Mouse (Mus musculus) hindbrain, embryonic 11.5 days (tissue): ENCODE results near the gene St5. TPM values are rescaled to one million over a fixed set of nuclear protein-coding genes. Genes with fewer than 3 reads are reported as not detected.

Source experiments
- ATAC-seq: fragments of 200-750 bp; cut with Nextera tagmentation; 2 replicates; pipeline ENCODE4 v1.8.0; 2017; ENCODE audit warnings: mild to moderate bottlenecking, moderate TSS enrichment, moderate library complexity; ENCODE audit not compliant: low FRiP score
- DNase-seq: peaks from one replicate; pipeline ENCODE4 v3.0.0-alpha.2; 2015; ENCODE audit warnings: low spot score
- H3K27ac ChIP-seq: fragments of 300-500 bp; sonication (generic); 2 replicates; pipeline ENCODE4 v1.5.1; 2014; ENCODE audit warnings: mild to moderate bottlenecking, low read depth, low read length
- H3K27me3 ChIP-seq: fragments of 300-500 bp; sonication (generic); 2 replicates; pipeline ENCODE4 v1.6.1; 2014; ENCODE audit warnings: mild to moderate bottlenecking, low read length, moderate library complexity, mixed read lengths; ENCODE audit not compliant: control insufficient read depth, insufficient read depth
- H3K36me3 ChIP-seq: fragments of 300-500 bp; sonication (generic); 2 replicates; pipeline ENCODE4 v1.6.1; 2014; ENCODE audit warnings: mild to moderate bottlenecking, low read length, moderate library complexity, mixed read lengths; ENCODE audit not compliant: control insufficient read depth, insufficient read depth
- H3K4me1 ChIP-seq: fragments of 300-500 bp; sonication (generic); replicated peaks from 2 replicates; pipeline ENCODE4 v1.6.1; 2014; ENCODE audit warnings: low read length, mixed read lengths; ENCODE audit not compliant: control insufficient read depth, insufficient read depth
- H3K4me2 ChIP-seq: fragments of 300-500 bp; sonication (generic); replicated peaks from 2 replicates; pipeline ENCODE4 v1.6.1; 2014; ENCODE audit warnings: mild to moderate bottlenecking, low read depth, low read length
- H3K4me3 ChIP-seq: fragments of 300-500 bp; sonication (generic); 2 replicates; pipeline ENCODE4 v1.5.1; 2014; ENCODE audit warnings: low read depth, low read length
- H3K9ac ChIP-seq: fragments of 300-500 bp; sonication (generic); 2 replicates; pipeline ENCODE4 v1.6.1; 2014; ENCODE audit warnings: low read depth, low read length
- H3K9me3 ChIP-seq: fragments of 300-500 bp; sonication (generic); 2 replicates; pipeline ENCODE4 v1.6.1; 2016; ENCODE audit warnings: low read length; ENCODE audit not compliant: control insufficient read depth
- WGBS: fragments of 180-500 bp; shearing (Covaris S2); extraction: QIAGEN DNeasy Blood & Tissue Kit; methylation state at CpG from one replicate; pipeline ENCODE4 v1.1.7; 2014; 5-methylcytosine and 5-hydroxymethylcytosine counted together
- polyA plus RNA-seq: library from polyadenylated mRNA; unstranded; fragments of >200 nt; fragmentation: Nextera tagmentation; extraction: Ambion mirVana; gene quantifications from 2 replicates; pipeline ENCODE4 v1.2.1, GENCODE M21; 2014

Gene St5
- polyA plus RNA-seq, 1 experiment from 2014 or later: 32.5 TPM

- Histone ChIP-seq H3K4me2 (no peak overlapping the region), H3K4me3 (no peak overlapping the region), H3K4me1 (no peaks in the 10 kb centered on the region), H3K9me3 (no peaks in the 10 kb centered on the region), H3K27ac (no peak overlapping the region), H3K9ac (no peak overlapping the region), H3K36me3 (no peaks in the 10 kb centered on the region), H3K27me3 (no peaks in the 10 kb centered on the region)
- no peak for DNase-seq
- ATAC-seq: no peak
- 97% methylated on average over 2 of the region's 2 CpGs for whole genome bisulfite sequencing
Observed at GRCm38 (mm10) chr7:109659278-109659677, 44.1 kb downstream of the St5 start.

- Histone ChIP-seq H3K36me3 (no peaks in the 10 kb centered on the region), H3K9me3 (no peaks in the 10 kb centered on the region), H3K4me3 (no peak overlapping the region), H3K4me1 (no peaks in the 10 kb centered on the region), H3K4me2 (no peak overlapping the region), H3K27ac (no peak overlapping the region), H3K9ac (no peak overlapping the region), H3K27me3 (no peaks in the 10 kb centered on the region)
- DNase-seq (no peak), ATAC-seq (no peak)
- 48% methylated on average over 6 of the region's 6 CpGs for WGBS
Observed at GRCm38 (mm10) chr7:109657884-109658283, 45.5 kb downstream of the St5 start.

GRCm38 (mm10) chr7:109654871-109655270, 48.5 kb downstream of the St5 start:
- no peak for ATAC-seq
- Histone ChIP-seq H3K4me2 (no peak overlapping the region), H3K9ac (no peak overlapping the region), H3K9me3 (no peaks in the 10 kb centered on the region), H3K27ac (no peak overlapping the region), H3K36me3 (no peaks in the 10 kb centered on the region), H3K27me3 (no peaks in the 10 kb centered on the region), H3K4me3 (no peak overlapping the region), H3K4me1 (no peaks in the 10 kb centered on the region)
- 87% methylated on average over 5 of the region's 5 CpGs for WGBS
- no peak for DNase-seq

- DNase-seq (no peak), ATAC-seq (no peak)
- WGBS: 85% methylated on average over 10 of the region's 10 CpGs
- no peak overlapping the region for H3K4me2 ChIP-seq
- no peak overlapping the region for H3K4me3 ChIP-seq
- no peak overlapping the region for H3K27ac ChIP-seq
- no peaks in the 10 kb centered on the region for H3K4me1 ChIP-seq
- H3K27me3 ChIP-seq: no peaks in the 10 kb centered on the region
- H3K9me3 ChIP-seq: no peaks in the 10 kb centered on the region
- no peak overlapping the region for H3K9ac ChIP-seq
- no peaks in the 10 kb centered on the region for H3K36me3 ChIP-seq
Observed at GRCm38 (mm10) chr7:109648812-109649594, 54.4 kb downstream of the St5 start.

GRCm38 (mm10) chr7:109646574-109646973, 56.8 kb downstream of the St5 start:
- no peak overlapping the region for H3K27ac ChIP-seq
- WGBS: 61% methylated on average over 3 of the region's 3 CpGs

GRCm38 (mm10) chr7:109643305-109643994, 60.0 kb downstream of the St5 start:
- H3K4me3 ChIP-seq: no peak overlapping the region
- H3K27me3 ChIP-seq: no peaks in the 10 kb centered on the region
- no peaks in the 10 kb centered on the region for H3K9me3 ChIP-seq
- H3K9ac ChIP-seq: no peak overlapping the region
- no peaks in the 10 kb centered on the region for H3K4me1 ChIP-seq
- no peak overlapping the region for H3K4me2 ChIP-seq
- DNase-seq: no peak
- 95% methylated on average over 16 of the region's 18 CpGs for WGBS
- ATAC-seq: no peak
- no peak overlapping the region for H3K27ac ChIP-seq
- no peaks in the 10 kb centered on the region for H3K36me3 ChIP-seq

More at GRCm38 (mm10) chr7:109646574-109646973, 56.8 kb downstream of the St5 start:
- Histone ChIP-seq H3K9me3 (no peaks in the 10 kb centered on the region), H3K4me3 (no peak overlapping the region), H3K4me2 (no peak overlapping the region), H3K4me1 (no peaks in the 10 kb centered on the region), H3K9ac (no peak overlapping the region), H3K27me3 (no peaks in the 10 kb centered on the region), H3K36me3 (no peaks in the 10 kb centered on the region)
- ATAC-seq: no peak
- no peak for DNase-seq

GRCm38 (mm10) chr7:109641963-109642362, 61.4 kb downstream of the St5 start:
- no peaks in the 10 kb centered on the region for H3K27me3 ChIP-seq
- H3K9me3 ChIP-seq: no peaks in the 10 kb centered on the region
- WGBS: 38% methylated on average over 1 of the region's 1 CpGs
- DNase-seq (no peak), ATAC-seq (no peak)
- no peak overlapping the region for H3K9ac ChIP-seq
- H3K27ac ChIP-seq: no peak overlapping the region
- H3K4me1 ChIP-seq: no peaks in the 10 kb centered on the region
- H3K36me3 ChIP-seq: no peaks in the 10 kb centered on the region
- H3K4me2 ChIP-seq: no peak overlapping the region
- H3K4me3 ChIP-seq: no peak overlapping the region

- no peaks in the 10 kb centered on the region for H3K9me3 ChIP-seq
- no peak overlapping the region for H3K4me2 ChIP-seq
- no peak for ATAC-seq
- no peak overlapping the region for H3K9ac ChIP-seq
- H3K4me3 ChIP-seq: no peak overlapping the region
- DNase-seq: no peak
- 72% methylated on average over 8 of the region's 8 CpGs for WGBS
- no peaks in the 10 kb centered on the region for H3K4me1 ChIP-seq
- H3K27ac ChIP-seq: no peak overlapping the region
- H3K27me3 ChIP-seq: no peaks in the 10 kb centered on the region
- no peaks in the 10 kb centered on the region for H3K36me3 ChIP-seq
Observed at GRCm38 (mm10) chr7:109641102-109641501, 62.3 kb downstream of the St5 start.

- Histone ChIP-seq H3K36me3 (no peaks in the 10 kb centered on the region), H3K9me3 (no peaks in the 10 kb centered on the region), H3K9ac (no peak overlapping the region), H3K27ac (no peak overlapping the region), H3K4me2 (no peak overlapping the region), H3K27me3 (no peaks in the 10 kb centered on the region), H3K4me3 (no peak overlapping the region), H3K4me1 (no peaks in the 10 kb centered on the region)
- DNase-seq (no peak), ATAC-seq (no peak)
- WGBS: 76% methylated on average over 5 of the region's 5 CpGs
Observed at GRCm38 (mm10) chr7:109637391-109637790, 66.0 kb downstream of the St5 start.
